Comparison of ENCODE assay signal across 15 mouse cellular contexts in the genomic region with DNA sequence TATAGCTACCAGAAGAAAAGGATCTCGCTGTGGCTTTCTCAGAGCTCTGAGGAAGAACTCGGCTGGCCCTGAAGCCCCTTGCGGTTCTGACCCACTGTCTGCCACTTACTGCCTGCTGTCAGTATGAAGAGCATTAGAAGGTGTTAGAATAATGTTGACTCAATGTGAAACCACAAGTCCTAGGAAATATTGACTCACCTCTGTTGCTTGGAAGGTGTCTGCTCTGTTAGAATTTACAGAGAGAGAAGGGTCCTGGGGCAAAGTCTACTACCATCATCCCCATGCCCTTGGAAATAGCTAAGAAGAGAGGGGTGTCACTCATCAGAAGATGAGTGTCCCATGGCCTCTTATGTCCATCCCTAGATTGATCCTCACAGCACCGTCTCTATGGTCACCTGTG.
"Had no signal": no experiment of that assay in that cellular context is flagged by ENCODE, and none has a peak within 500 bp of the region (broad histone marks: within the 10 kb centered on the region; RNA-seq: fewer than 3 reads in every experiment).

No protein-coding gene starts in this region.

- H3K27ac ChIP-seq: limb, embryonic 10.5 days; limb, embryonic 13.5 days; liver, embryonic 12.5 days; liver, embryonic 15.5 days; lung, embryonic 15.5 days; midbrain, embryonic 12.5 days had no signal

- DNase-seq: kidney, postnatal 14 days; kidney, postnatal 4 days; liver; lung, adult 18-20 months; lung, postnatal 10 days; lung, postnatal 4 days; thymus, adult 18-20 months; thymus, postnatal 36 days had no signal

- H3K4me1 ChIP-seq: liver, embryonic 12.5 days; liver, embryonic 15.5 days; midbrain, embryonic 12.5 days had no signal

- H3K36me3 ChIP-seq: limb, embryonic 10.5 days; limb, embryonic 13.5 days; liver, embryonic 12.5 days; liver, embryonic 15.5 days; lung, embryonic 15.5 days; midbrain, embryonic 12.5 days had no signal

- H3K4me3 ChIP-seq: limb, embryonic 10.5 days; limb, embryonic 13.5 days; liver, embryonic 12.5 days; liver, embryonic 15.5 days; lung, embryonic 15.5 days; midbrain, embryonic 12.5 days; myocyte had no signal
